Mouse (Mus musculus) embryonic facial prominence, embryonic 13.5 days (tissue): ENCODE measurements around the gene Rps16. TPM values are rescaled to one million over a fixed set of nuclear protein-coding genes. Genes with fewer than 3 reads are reported as not detected.
"Not testable (repeated sequence)": the region's sequence is repeated elsewhere in the genome, so short reads cannot be mapped to it uniquely, and the experiment has no call there.

Experiments used
- ATAC-seq: fragments of 200-750 bp; cut with Nextera tagmentation; 2 replicates; pipeline ENCODE4 v1.8.0; 2017; ENCODE audit warnings: low read depth; ENCODE audit not compliant: insufficient number of reproducible peaks, insufficient read depth, low FRiP score, low TSS enrichment
- H3K27ac ChIP-seq: fragments of 300-500 bp; sonication (generic); 2 replicates; pipeline ENCODE4 v1.5.1; 2015; ENCODE audit warnings: moderate library complexity, mild to moderate bottlenecking, inconsistent platforms
- H3K27me3 ChIP-seq: fragments of 300-500 bp; sonication (generic); 2 replicates; pipeline ENCODE4 v1.6.1; 2015; ENCODE audit warnings: mild to moderate bottlenecking, inconsistent platforms
- H3K36me3 ChIP-seq: fragments of 300-500 bp; sonication (generic); 2 replicates; pipeline ENCODE4 v1.6.1; 2015; ENCODE audit warnings: mild to moderate bottlenecking, inconsistent platforms
- H3K4me1 ChIP-seq: fragments of 300-500 bp; sonication (generic); 2 replicates; pipeline ENCODE4 v1.6.1; 2015; ENCODE audit warnings: inconsistent platforms
- H3K4me2 ChIP-seq: fragments of 300-500 bp; sonication (generic); 2 replicates; pipeline ENCODE4 v1.6.1; 2015; ENCODE audit warnings: moderate library complexity, mild to moderate bottlenecking, inconsistent platforms
- H3K4me3 ChIP-seq: fragments of 300-500 bp; sonication (generic); 2 replicates; pipeline ENCODE4 v1.5.1; 2015; ENCODE audit warnings: mild to moderate bottlenecking, inconsistent platforms
- H3K9ac ChIP-seq: fragments of 300-500 bp; sonication (generic); 2 replicates; pipeline ENCODE4 v1.6.1; 2015; ENCODE audit warnings: mild to moderate bottlenecking, inconsistent platforms
- H3K9me3 ChIP-seq: fragments of 300-500 bp; sonication (generic); 2 replicates; pipeline ENCODE4 v1.6.1; 2016; ENCODE audit warnings: inconsistent platforms
- WGBS: fragments of 180-500 bp; shearing (Covaris S2); methylation state at CpG from one replicate; pipeline ENCODE4 v1.1.7; 2015; ENCODE audit warnings: mixed read lengths; 5-methylcytosine and 5-hydroxymethylcytosine counted together
- polyA plus RNA-seq: library from polyadenylated mRNA; unstranded; fragments of >200 nt; fragmentation: Nextera tagmentation; extraction: Ambion mirVana; gene quantifications from 2 replicates; pipeline ENCODE4 v1.2.1, GENCODE M21; 2015

Rps16 gene
- polyA plus RNA-seq, 1 experiment from 2014 or later: 1,091 TPM

DNA sequence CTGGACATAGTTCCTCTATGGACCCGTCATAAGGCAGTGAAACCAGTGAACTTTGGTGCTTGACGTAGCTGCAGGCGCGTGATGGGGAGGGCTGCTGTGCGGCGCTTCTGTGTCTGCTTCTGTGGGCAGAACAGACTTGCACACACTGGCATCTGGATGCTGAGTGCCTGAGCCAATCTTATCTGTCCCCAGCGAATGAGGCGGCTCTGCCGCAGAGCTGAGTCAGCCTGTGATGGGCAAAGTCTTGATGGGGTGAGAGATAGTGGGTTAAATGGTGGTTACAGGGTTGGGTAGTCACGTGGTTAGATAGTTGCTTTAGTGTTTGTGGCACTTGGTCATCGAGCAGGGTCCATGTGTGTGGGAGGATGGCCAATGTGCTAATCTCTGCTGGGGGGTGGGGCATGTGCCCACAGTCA is 32.5 kb downstream of the Rps16 start:
- Histone ChIP-seq H3K4me2 (peak overlapping the region; percentile 75), H3K9me3 (no peaks in the 10 kb centered on the region), H3K9ac (0 out of 2 replicates have a peak overlapping the region, but pooled peaks have one; percentile 6), H3K36me3 (peaks cover 21% of the 10 kb centered on the region), H3K4me3 (peak overlapping the region; percentile 40; the same call in 1 of the 2 replicates), H3K27ac (peak overlapping the region; percentile 98), H3K27me3 (no peaks in the 10 kb centered on the region), H3K4me1 (peaks cover 46% of the 10 kb centered on the region)
- WGBS: 58% methylated on average over 11 of the region's 11 CpGs
- no peak for ATAC-seq

DNA sequence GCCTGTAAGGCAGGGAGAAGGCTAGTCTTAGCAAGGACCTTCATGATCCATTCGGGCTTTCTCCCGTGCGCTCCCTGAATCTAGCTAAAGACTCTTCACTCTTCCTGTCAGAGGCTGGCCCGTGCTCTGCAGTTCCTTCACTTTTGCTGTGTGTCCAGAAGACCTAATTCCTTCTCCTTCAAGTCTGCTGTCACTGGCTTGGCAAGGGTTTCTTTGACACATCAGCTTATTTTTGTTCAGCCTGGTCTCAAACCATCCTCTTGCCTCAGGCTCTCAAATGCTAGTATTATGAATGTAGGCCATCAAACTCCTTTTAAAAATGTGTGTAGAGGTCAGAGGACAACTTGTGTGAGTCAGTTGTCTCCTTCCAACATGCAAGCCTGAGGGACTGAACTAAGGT is 33.2 kb downstream of the Rps16 start:
- Histone ChIP-seq H3K4me2 (0 out of 2 replicates have a peak overlapping the region, but pooled peaks have one; percentile 11), H3K27me3 (no peaks in the 10 kb centered on the region), H3K4me3 (no peak overlapping the region), H3K4me1 (peaks cover 39% of the 10 kb centered on the region), H3K36me3 (peaks cover 25% of the 10 kb centered on the region), H3K9me3 (no peaks in the 10 kb centered on the region), H3K27ac (0 out of 2 replicates have a peak overlapping the region, but pooled peaks have one; percentile 98), H3K9ac (0 out of 2 replicates have a peak overlapping the region, but pooled peaks have one; percentile 6)
- no peak for ATAC-seq
- WGBS: 82% methylated on average over 4 of the region's 4 CpGs

DNA sequence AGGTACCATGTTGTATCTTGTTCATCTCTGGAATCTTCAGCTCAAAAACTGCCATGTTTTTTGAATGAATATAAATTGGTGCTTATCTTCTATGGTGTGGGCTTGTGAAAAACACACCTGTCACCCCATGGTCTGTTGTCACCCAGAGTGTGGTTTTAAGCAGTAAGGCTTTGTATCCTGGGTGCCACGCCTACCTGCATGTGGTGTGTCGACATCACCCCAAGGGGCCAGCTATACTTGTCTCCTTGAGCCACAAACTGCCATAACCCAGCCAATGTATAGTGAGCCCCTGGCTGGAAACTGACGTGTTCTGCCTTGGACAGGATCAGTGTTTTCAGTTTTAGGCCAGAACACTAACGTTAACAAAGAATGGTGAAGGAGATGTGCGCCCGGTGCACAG is 33.7 kb downstream of the Rps16 start:
- Histone ChIP-seq H3K4me3 (no peak overlapping the region), H3K4me1 (peaks cover 37% of the 10 kb centered on the region), H3K9me3 (no peaks in the 10 kb centered on the region), H3K4me2 (no peak overlapping the region), H3K36me3 (peaks cover 30% of the 10 kb centered on the region), H3K9ac (no peak overlapping the region), H3K27ac (no peak overlapping the region), H3K27me3 (no peaks in the 10 kb centered on the region)
- ATAC-seq: no peak
- WGBS: 80% methylated on average over 6 of the region's 6 CpGs

DNA sequence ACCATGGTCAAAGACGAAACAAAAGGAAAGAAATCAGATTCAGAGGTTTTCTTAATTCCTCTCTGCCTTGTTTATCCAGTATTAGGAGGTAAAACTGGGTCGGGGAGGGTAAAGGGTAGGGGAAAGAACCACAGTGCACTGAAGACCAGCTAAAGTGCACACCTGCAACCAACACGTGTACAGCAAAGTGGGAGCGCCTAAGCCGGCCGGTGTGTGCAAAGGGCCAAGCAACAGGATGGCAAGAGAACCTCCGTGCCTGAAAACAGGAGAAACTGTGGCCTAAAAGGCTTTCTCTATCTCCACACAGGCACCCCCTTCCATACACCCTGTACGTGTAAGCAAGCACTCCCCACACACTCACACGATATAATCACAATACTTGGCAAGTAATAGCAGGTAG is 34.7 kb downstream of the Rps16 start:
- no peak overlapping the region for H3K9ac ChIP-seq
- no peak overlapping the region for H3K4me3 ChIP-seq
- no peak overlapping the region for H3K27ac ChIP-seq
- peaks cover 40% of the 10 kb centered on the region for H3K36me3 ChIP-seq
- H3K9me3 ChIP-seq: no peaks in the 10 kb centered on the region
- ATAC-seq: no peak
- WGBS: 90% methylated on average over 9 of the region's 9 CpGs
- peaks cover 31% of the 10 kb centered on the region for H3K4me1 ChIP-seq
- no peak overlapping the region for H3K4me2 ChIP-seq
- no peaks in the 10 kb centered on the region for H3K27me3 ChIP-seq

DNA sequence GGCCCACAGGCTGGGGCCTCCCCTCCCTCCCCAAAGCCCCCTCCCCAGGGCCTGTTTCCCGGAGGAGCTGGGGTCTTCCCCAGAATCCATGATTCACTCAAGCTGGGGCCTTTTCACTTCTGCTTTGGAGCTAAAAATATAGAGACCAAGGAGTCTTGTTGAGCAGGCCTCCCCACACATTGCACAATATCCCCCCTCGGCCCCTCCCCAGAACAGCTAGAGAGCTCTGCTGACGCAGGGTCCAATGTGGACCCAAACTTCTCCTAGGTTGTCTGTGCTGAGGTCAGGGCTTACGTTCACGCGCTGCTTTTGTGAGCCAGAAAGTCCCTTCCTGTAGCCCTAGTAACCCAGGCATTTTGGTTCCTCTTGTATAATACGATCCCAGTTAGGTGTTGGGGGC is 35.6 kb downstream of the Rps16 start:
- H3K27me3 ChIP-seq: no peaks in the 10 kb centered on the region
- no peak overlapping the region for H3K4me2 ChIP-seq
- peaks cover 23% of the 10 kb centered on the region for H3K4me1 ChIP-seq
- peaks cover 48% of the 10 kb centered on the region for H3K36me3 ChIP-seq
- H3K9ac ChIP-seq: no peak overlapping the region
- WGBS: 83% methylated on average over 7 of the region's 7 CpGs
- H3K27ac ChIP-seq: 0 out of 2 replicates have a peak overlapping the region, but pooled peaks have one; percentile 23
- ATAC-seq: no peak
- H3K9me3 ChIP-seq: no peaks in the 10 kb centered on the region
- no peak overlapping the region for H3K4me3 ChIP-seq

DNA sequence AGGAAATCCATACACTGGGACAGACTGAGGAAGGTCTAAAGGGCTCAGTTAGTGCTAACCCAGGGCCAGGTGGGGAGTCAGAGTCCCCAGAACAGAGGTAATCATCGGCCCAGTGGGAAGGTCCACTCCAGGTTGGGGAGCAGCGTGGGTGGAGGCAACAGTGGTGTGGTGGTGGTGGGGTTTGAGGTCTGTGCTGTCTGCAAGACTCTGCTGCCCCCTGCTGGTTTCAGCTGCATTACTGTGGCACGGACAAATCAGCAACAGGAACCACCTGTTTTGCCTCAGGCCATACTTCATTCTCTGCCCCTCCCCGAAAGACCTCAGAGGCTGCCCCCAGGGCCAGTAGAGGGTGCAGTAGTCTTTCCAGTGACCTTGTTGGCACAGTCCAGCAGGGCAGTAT is 36.0 kb downstream of the Rps16 start:
- H3K9ac ChIP-seq: no peak overlapping the region
- no peak overlapping the region for H3K4me3 ChIP-seq
- H3K27me3 ChIP-seq: no peaks in the 10 kb centered on the region
- H3K4me2 ChIP-seq: no peak overlapping the region
- peaks cover 22% of the 10 kb centered on the region for H3K4me1 ChIP-seq
- H3K36me3 ChIP-seq: peaks cover 48% of the 10 kb centered on the region
- H3K9me3 ChIP-seq: no peaks in the 10 kb centered on the region
- H3K27ac ChIP-seq: no peak overlapping the region
- 3% methylated on average over 4 of the region's 4 CpGs for whole genome bisulfite sequencing
- ATAC-seq: peak; percentile 23

DNA sequence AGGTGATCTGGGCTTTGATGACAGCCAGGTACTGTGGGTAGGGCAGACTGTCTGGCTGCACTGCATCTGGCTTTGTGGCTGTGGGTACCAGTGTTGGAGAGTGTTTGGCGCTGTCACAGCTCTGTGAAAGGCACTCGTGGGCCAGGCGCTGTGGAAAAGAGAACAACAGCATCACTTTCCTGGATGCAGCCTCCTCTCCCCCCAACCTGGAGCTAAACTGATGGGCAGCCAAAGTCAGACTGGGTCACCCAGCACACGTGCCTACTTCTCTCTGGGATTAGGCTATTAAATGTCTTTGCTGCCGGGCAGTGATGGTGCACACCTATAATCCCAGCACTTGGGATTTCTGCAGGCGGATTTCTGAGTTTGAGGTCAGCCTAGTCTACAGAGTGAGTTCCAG is 36.4 kb downstream of the Rps16 start:
- Histone ChIP-seq H3K36me3 (peaks cover 48% of the 10 kb centered on the region), H3K4me1 (peaks cover 22% of the 10 kb centered on the region)
- not testable (repeated sequence) for H3K27me3 ChIP-seq, H3K27ac ChIP-seq, H3K9me3 ChIP-seq, H3K4me3 ChIP-seq, H3K4me2 ChIP-seq, H3K9ac ChIP-seq, ATAC-seq
- 76% methylated on average over 6 of the region's 6 CpGs for WGBS

DNA sequence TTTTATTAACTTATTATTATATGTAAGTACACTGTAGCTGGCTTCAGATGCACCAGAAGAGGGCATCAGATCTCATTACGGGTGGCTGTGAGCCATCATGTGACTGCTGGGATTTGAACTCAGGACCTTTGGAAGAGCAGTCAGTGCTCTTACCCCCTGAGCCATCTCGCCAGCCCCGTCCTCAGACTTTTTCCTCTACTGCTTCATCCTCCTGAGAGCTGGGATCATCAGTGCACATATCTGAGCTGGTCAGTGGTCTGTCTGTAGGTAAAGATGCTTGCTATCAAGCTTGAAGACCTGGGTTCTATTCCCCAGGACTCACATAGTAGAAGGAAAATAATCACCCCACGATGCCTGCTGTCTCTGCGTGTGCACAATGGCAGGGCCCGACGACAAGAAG is 36.9 kb downstream of the Rps16 start:
- H3K9me3 ChIP-seq, H3K9ac ChIP-seq, H3K27ac ChIP-seq, H3K4me2 ChIP-seq, H3K4me3 ChIP-seq, ATAC-seq, H3K27me3 ChIP-seq: not testable (repeated sequence)
- WGBS: 89% methylated on average over 7 of the region's 7 CpGs
- Histone ChIP-seq H3K4me1 (peaks cover 20% of the 10 kb centered on the region), H3K36me3 (peaks cover 48% of the 10 kb centered on the region)

DNA sequence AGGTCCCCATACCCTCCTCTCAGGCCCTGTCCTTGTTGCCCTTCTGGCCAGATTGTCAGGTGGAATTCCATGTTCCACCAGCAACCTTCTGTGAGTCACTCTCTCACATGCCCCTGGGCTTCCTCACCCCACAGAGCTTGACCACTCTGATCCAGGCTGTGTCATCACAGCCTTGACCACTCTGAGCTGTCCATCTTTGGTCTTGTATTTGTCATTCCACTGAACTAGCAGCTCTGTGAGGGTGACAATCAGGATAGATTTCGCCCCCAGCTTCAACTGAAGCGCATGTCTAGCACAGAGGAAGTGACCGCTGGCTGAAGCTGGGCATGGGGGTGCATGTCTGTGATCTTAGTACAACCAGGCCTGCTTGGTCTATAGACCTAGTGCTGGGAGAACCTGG is 39.9 kb downstream of the Rps16 start:
- no peaks in the 10 kb centered on the region for H3K9me3 ChIP-seq

DNA sequence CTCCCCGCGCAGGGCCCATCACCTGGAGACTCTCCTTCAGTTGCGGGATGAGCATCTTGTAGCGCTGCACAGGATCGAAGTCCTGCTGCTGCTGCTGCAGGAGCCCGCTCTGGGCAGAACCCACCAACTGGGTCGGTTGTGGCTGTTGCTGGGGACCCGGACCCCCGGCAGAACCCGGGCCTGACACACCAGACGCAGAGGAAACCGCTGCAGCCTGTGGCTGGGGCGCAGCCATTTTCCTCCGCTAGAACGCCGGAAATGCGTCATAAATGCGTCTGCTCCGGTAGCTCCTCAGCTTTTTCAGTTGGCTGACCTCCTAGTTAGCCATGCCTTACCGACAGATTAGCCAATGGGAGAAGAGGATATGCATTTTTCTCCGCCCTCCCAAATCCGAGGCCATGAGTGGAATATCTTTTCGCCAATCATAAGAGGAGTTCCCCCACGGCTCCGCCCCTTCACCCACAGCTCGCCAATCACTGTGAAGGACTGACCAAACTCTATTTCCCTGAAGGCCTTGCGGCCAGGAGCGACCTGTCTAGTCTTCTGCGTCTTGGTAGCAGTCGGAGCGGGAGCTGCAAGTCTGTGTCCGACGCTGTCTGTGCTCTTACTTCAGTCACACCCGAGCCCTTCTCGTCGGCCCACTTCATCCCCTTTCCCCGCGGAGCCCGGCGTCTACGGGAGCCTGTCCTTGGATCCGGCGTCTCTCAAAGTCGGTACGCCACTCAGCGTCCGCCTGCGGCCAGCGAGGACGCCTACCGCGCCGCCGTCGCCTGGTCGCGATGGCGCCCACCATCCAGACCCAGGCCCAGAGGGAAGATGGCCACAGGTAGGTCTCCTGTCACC is 42.2 kb downstream of the Rps16 start, which contains the start of the genes Med29 and Paf1:
Gene Med29 (minus strand): TSS at position 280 of the 843 bp plus-strand sequence.
Gene Paf1 (plus strand): TSS at position 523 of the 843 bp plus-strand sequence.
- no peaks in the 10 kb centered on the region for H3K27me3 ChIP-seq
- peak within 1 kb of the TSS; percentile 81 for H3K27ac ChIP-seq
- H3K4me1 ChIP-seq: peaks cover 17% of the 10 kb centered on the region
- H3K9me3 ChIP-seq: no peaks in the 10 kb centered on the region
- H3K9ac ChIP-seq: peak within 1 kb of the TSS; percentile 92
- under 1% methylated on average over 58 of the region's 58 CpGs for WGBS
- H3K36me3 ChIP-seq: peaks cover 54% of the 10 kb centered on the region
- peak; percentile 93 for ATAC-seq
- peak within 1 kb of the TSS; percentile 94 for H3K4me3 ChIP-seq
- peak within 1 kb of the TSS; percentile 96 for H3K4me2 ChIP-seq

More for the DNA sequence above, 39.9 kb downstream of the Rps16 start:
- H3K27me3 ChIP-seq: no peaks in the 10 kb centered on the region
- no peak for ATAC-seq
- H3K27ac ChIP-seq: no peak overlapping the region
- no peak overlapping the region for H3K4me2 ChIP-seq
- peaks cover 17% of the 10 kb centered on the region for H3K4me1 ChIP-seq
- H3K9ac ChIP-seq: no peak overlapping the region
- peaks cover 47% of the 10 kb centered on the region for H3K36me3 ChIP-seq
- no peak overlapping the region for H3K4me3 ChIP-seq
- 93% methylated on average over 3 of the region's 3 CpGs for WGBS

DNA sequence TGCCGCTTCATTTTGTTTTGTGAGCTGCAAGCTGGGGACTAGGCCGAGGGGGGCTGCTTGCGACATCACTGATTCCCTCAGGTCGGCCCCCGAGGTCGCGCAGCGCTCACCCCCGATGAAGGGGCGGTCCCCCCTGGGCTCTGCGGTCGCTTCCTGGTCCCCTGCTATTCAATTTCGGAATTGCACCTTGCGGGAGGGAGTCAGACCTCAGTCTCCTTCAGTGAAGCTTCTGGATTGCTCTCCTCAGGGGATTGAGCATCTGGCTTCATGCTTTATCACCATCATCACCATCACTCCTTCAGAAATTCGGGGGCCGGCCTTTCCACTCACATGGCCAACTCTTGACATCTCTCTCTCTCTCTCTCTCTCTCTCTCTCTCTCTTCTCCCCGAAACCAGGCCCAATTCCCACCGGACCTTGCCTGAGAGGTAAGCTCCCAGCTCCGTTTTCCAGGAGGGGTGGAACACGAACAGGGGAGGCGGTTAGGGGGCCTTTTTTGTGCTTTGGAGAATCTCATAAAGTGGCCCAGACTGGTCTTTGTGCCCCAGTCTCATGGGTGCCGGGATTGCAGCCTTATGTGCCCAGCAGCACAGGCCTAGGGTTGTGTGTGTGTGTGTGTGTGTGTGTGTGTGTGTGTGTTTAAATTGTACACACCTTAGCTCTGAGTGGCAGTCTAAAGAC is 43.0 kb downstream of the Rps16 start:
- ATAC-seq: peak; percentile 12; the same call in 1 of the 2 replicates
- peaks cover 17% of the 10 kb centered on the region for H3K4me1 ChIP-seq
- H3K9me3 ChIP-seq: no peaks in the 10 kb centered on the region
- H3K4me2 ChIP-seq: peak overlapping the region; percentile 96
- peaks cover 54% of the 10 kb centered on the region for H3K36me3 ChIP-seq
- peak overlapping the region; percentile 92 for H3K9ac ChIP-seq
- no peaks in the 10 kb centered on the region for H3K27me3 ChIP-seq
- 6% methylated on average over 22 of the region's 22 CpGs for WGBS
- peak overlapping the region; percentile 81 for H3K27ac ChIP-seq
- H3K4me3 ChIP-seq: peak overlapping the region; percentile 94
